Comparison of ENCODE assay signal across 12 mouse cellular contexts in the genomic region with DNA sequence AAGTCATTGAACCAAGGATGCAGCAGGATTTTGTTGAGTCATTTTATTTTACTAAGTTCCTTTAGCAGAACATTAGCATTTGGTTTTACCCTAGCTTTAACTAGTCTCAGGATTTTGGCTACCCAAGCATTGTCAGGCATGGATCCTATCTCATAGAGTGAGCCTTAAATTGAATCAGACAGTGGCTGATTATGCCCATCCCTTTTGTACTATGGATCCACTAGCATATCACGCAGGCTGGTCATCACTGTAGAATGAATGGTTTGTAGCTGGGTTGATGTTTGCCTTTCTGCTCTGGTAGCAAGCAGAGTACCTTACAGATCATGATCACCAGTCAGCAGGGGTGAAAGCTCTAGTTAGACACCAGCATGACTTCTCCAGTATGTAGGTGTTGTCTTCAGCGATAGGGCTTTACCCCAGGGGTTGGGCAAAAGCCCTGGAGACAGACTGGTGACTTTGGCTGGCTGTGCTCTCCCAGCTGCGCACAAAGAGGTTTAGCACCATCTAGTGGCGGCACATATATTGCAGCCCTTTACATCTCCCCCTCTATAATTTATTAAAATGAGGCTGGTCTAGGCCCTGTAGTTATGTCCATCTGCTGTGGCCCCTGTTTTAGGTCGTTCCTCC. TPM values are rescaled to one million over a fixed set of nuclear protein-coding genes. Genes with fewer than 3 reads are reported as not detected.
A peak's percentile ranks its signal among the peaks of the same experiment; 100 is the strongest.
DNase-seq lines count a peak whose midpoint lies in the region; ATAC-seq and TF ChIP-seq lines count a peak whose summit lies in the region.
"Not testable (repeated sequence)": the region's sequence is repeated elsewhere in the genome, so short reads cannot be mapped to it uniquely, and the experiment has no call there.
"Had no signal": no experiment of that assay in that cellular context is flagged by ENCODE, and none has a peak within 500 bp of the region (broad histone marks: within the 10 kb centered on the region; RNA-seq: fewer than 3 reads in every experiment).

No protein-coding gene starts in this region.

- intact Hi-C loops in heart, postnatal 14 days (cut with DNase I); left cerebral cortex, adult 2 months (cut with DNase I): not testable (repeated sequence)

- H3K27me3 ChIP-seq in forebrain, embryonic 15.5 days; kidney, embryonic 14.5 days (ENCODE audit: control insufficient read depth, insufficient read depth, low read length); lung, embryonic 14.5 days (ENCODE audit: insufficient read depth, low read length): not testable (repeated sequence)

- TF ChIP-seq CTCF in left cerebral cortex, adult 2 months (IDR thresholded peaks at IDR 0.05), result peak; percentile 48
- 0 out of 2 replicates have a peak, but pooled peaks have one; percentile 40 for TF ChIP-seq CTCF in lung, embryonic 14.5 days (IDR thresholded peaks at IDR 0.05; ENCODE audit: low read depth)

- DNase-seq in adrenal gland, postnatal 36 days, result peak; percentile 49 to 60
- peak; percentile 18 to 32 for DNase-seq in heart, postnatal 14 days
- DNase-seq in left cerebral cortex, adult 2 months (ENCODE audit: extremely low spot score in 1 of 2, low spot score in 2 of 2), result peak; percentile 19 to 46
- not testable (repeated sequence) for DNase-seq in lung, embryonic 14.5 days
- peak; percentile 15 for DNase-seq in ovary, postnatal 14 days (ENCODE audit: low spot score)
- DNase-seq in urinary bladder, postnatal 25 days (ENCODE audit: low spot score), result peak; percentile 21

- H3K9me3 ChIP-seq in forebrain, embryonic 15.5 days, result peaks cover 21% of the 10 kb centered on the region
- H3K9me3 ChIP-seq in kidney, embryonic 14.5 days (ENCODE audit: control insufficient read depth, low read length); lung, embryonic 14.5 days (ENCODE audit: low read depth, low read length): not testable (repeated sequence)

- not testable (repeated sequence) for H3K27ac ChIP-seq in forebrain, embryonic 15.5 days (replicated peaks); kidney, embryonic 14.5 days (ENCODE audit: low read depth, low read length); left cerebral cortex, adult 2 months; lung, embryonic 14.5 days (ENCODE audit: low read depth)

- H3K4me1 ChIP-seq in forebrain, embryonic 15.5 days; kidney, embryonic 14.5 days (ENCODE audit: control insufficient read depth, insufficient read depth, low read length); lung, embryonic 14.5 days (ENCODE audit: insufficient read depth): not testable (repeated sequence)

- peak; percentile 73; the same call in 1 of the 2 replicates for ATAC-seq in forebrain, embryonic 15.5 days (replicated peaks)
- peak; percentile 77; the same call in 1 of the 2 replicates for ATAC-seq in kidney, embryonic 14.5 days (ENCODE audit: low FRiP score, low TSS enrichment)
- ATAC-seq in lung, embryonic 14.5 days (ENCODE audit: insufficient read depth), result peak; percentile 75

- H3K4me3 ChIP-seq in forebrain, embryonic 15.5 days; kidney, embryonic 14.5 days (ENCODE audit: low read length); left cerebral cortex, adult 2 months; lung, embryonic 14.5 days (ENCODE audit: low read depth, low read length): not testable (repeated sequence)

- not testable (repeated sequence) for H3K36me3 ChIP-seq in forebrain, embryonic 15.5 days; kidney, embryonic 14.5 days (ENCODE audit: control insufficient read depth, insufficient read depth, low read length); lung, embryonic 14.5 days (ENCODE audit: insufficient read depth)

- 32% methylated on average over 5 of the region's 5 CpGs for WGBS in forebrain, embryonic 15.5 days
- 34% methylated on average over 5 of the region's 5 CpGs for WGBS in kidney, embryonic 14.5 days
- 28% methylated on average over 5 of the region's 5 CpGs for WGBS in lung, embryonic 14.5 days

- not testable (repeated sequence) for H3K4me2 ChIP-seq in forebrain, embryonic 15.5 days (replicated peaks); kidney, embryonic 14.5 days (replicated peaks; ENCODE audit: low read depth, low read length); lung, embryonic 14.5 days

- not testable (repeated sequence) for H3K9ac ChIP-seq in forebrain, embryonic 15.5 days (replicated peaks); kidney, embryonic 14.5 days (ENCODE audit: low read depth, low read length); lung, embryonic 14.5 days

RNA-seq across cellular contexts. Expression of a gene that starts 22.6 kb away (rescaled TPM):
- total RNA-seq in adrenal gland, postnatal 36 days (2021), result not detected
- not detected in 2 replicates for polyA plus RNA-seq in forebrain, embryonic 15.5 days (2015; fragmentation: Nextera tagmentation; extraction: Ambion mirVana)
- total RNA-seq in heart, postnatal 14 days (2021), result not detected
- polyA plus RNA-seq in kidney, embryonic 14.5 days (2014; fragmentation: Nextera tagmentation; extraction: Ambion mirVana), result not detected in 2 replicates
- total RNA-seq in left cerebral cortex, adult 2 months (2021), result not detected
- polyA plus RNA-seq in lung, embryonic 14.5 days (2014; fragmentation: Nextera tagmentation; extraction: Ambion mirVana), result not detected in 2 replicates
- total RNA-seq: gastrocnemius, adult 8-10 months; layer of hippocampus, adult 8-10 months had no signal
- polyA plus RNA-seq: G1E; thymus, adult 2 months had no signal

RNA-seq across cellular contexts. Expression of a gene that starts 30.1 kb away (rescaled TPM):
- total RNA-seq in adrenal gland, postnatal 36 days (2021), result not detected
- not detected in 2 replicates for polyA plus RNA-seq in forebrain, embryonic 15.5 days (2015; fragmentation: Nextera tagmentation; extraction: Ambion mirVana)
- not detected for total RNA-seq in heart, postnatal 14 days (2021)
- not detected in 2 replicates for polyA plus RNA-seq in kidney, embryonic 14.5 days (2014; fragmentation: Nextera tagmentation; extraction: Ambion mirVana)
- total RNA-seq in left cerebral cortex, adult 2 months (2021), result not detected
- polyA plus RNA-seq in lung, embryonic 14.5 days (2014; fragmentation: Nextera tagmentation; extraction: Ambion mirVana), result not detected in 2 replicates
- total RNA-seq: gastrocnemius, adult 8-10 months; layer of hippocampus, adult 8-10 months had no signal
- polyA plus RNA-seq: G1E; thymus, adult 2 months had no signal
